Mouse (Mus musculus) intestine, embryonic 14.5 days (tissue): Measurements from ENCODE around the gene Borcs8. TPM values are rescaled to one million over a fixed set of nuclear protein-coding genes. Genes with fewer than 3 reads are reported as not detected.

Experiments used
- ATAC-seq: fragments of 200-750 bp; cut with Nextera tagmentation; replicated peaks from 2 replicates; pipeline ENCODE4 v1.8.0; 2017; ENCODE audit warnings: low read depth, moderate number of reproducible peaks, moderate TSS enrichment, moderate library complexity; ENCODE audit not compliant: low FRiP score, low TSS enrichment
- DNase-seq: peaks from one replicate; pipeline ENCODE4 v3.0.0-alpha.2; 2018; ENCODE audit warnings: low spot score
- H3K27ac ChIP-seq: fragments of 300-500 bp; sonication (generic); 2 replicates; pipeline ENCODE4 v1.5.1; 2014; ENCODE audit warnings: low read depth, mild to moderate bottlenecking, control low read depth
- H3K27me3 ChIP-seq: fragments of 300-500 bp; sonication (generic); replicated peaks from 2 replicates; pipeline ENCODE4 v1.6.1; 2014; ENCODE audit warnings: low read length, control low read depth; ENCODE audit not compliant: control insufficient read depth, insufficient read depth
- H3K36me3 ChIP-seq: fragments of 300-500 bp; sonication (generic); 2 replicates; pipeline ENCODE4 v1.6.1; 2014; ENCODE audit warnings: low read length, control low read depth; ENCODE audit not compliant: control insufficient read depth, insufficient read depth
- H3K4me1 ChIP-seq: fragments of 300-500 bp; sonication (generic); replicated peaks from 2 replicates; pipeline ENCODE4 v1.6.1; 2014; ENCODE audit warnings: low read length, control low read depth, mixed read lengths; ENCODE audit not compliant: control insufficient read depth, insufficient read depth
- H3K4me2 ChIP-seq: fragments of 300-500 bp; sonication (generic); 2 replicates; pipeline ENCODE4 v1.6.1; 2014; ENCODE audit warnings: low read length
- H3K4me3 ChIP-seq: fragments of 300-500 bp; sonication (generic); 2 replicates; pipeline ENCODE4 v1.5.1; 2014; ENCODE audit warnings: low read depth, low read length, control low read depth, mixed read lengths
- H3K9ac ChIP-seq: fragments of 300-500 bp; sonication (generic); 2 replicates; pipeline ENCODE4 v1.6.1; 2014; ENCODE audit warnings: mild to moderate bottlenecking, low read length
- H3K9me3 ChIP-seq: fragments of 300-500 bp; sonication (generic); 2 replicates; pipeline ENCODE4 v1.6.1; 2016; ENCODE audit warnings: low read length, control low read depth; ENCODE audit not compliant: control insufficient read depth
- WGBS: fragments of 180-500 bp; shearing (Covaris S2); extraction: QIAGEN DNeasy Blood & Tissue Kit; methylation state at CpG from one replicate; pipeline ENCODE4 v1.1.7; 2014; 5-methylcytosine and 5-hydroxymethylcytosine counted together
- polyA plus RNA-seq: library from polyadenylated mRNA; unstranded; fragments of >200 nt; fragmentation: Nextera tagmentation; extraction: Ambion mirVana; gene quantifications from 2 replicates; pipeline ENCODE4 v1.2.1, GENCODE M21; 2014

The Borcs8 gene
- polyA plus RNA-seq, 1 experiment from 2014 or later, result 50.8 TPM

DNA sequence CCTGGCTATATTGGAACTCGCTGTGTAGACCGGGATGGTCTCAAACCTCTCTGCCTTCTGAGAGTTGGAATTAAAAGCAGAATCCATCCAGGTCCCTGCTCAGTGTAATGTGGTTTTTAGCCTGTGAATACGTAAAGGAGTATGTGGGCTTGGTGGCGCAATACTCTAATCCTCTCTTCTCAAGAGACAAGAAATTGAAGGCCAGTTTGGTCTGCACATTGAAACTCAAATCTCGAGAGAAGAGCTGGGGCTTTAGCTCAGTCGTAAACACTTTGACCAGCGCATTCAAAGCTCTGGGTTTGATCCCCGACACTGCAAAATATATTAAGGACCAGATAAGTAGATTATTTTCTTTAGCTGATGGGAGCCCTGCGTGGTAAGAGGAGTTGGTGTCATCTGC lies 682 bp downstream of the Borcs8 start:
- peak overlapping the region; percentile 78 for H3K4me2 ChIP-seq
- DNase-seq, result no peak
- no peak for ATAC-seq
- H3K36me3 ChIP-seq, result peaks cover 40% of the 10 kb centered on the region
- peaks cover 16% of the 10 kb centered on the region for H3K4me1 ChIP-seq
- peak overlapping the region; percentile 94 for H3K4me3 ChIP-seq
- no peaks in the 10 kb centered on the region for H3K27me3 ChIP-seq
- 6% methylated on average over 9 of the region's 9 CpGs for WGBS
- H3K9me3 ChIP-seq, result no peaks in the 10 kb centered on the region
- H3K27ac ChIP-seq, result peak overlapping the region; percentile 69
- peak overlapping the region; percentile 75 for H3K9ac ChIP-seq

DNA sequence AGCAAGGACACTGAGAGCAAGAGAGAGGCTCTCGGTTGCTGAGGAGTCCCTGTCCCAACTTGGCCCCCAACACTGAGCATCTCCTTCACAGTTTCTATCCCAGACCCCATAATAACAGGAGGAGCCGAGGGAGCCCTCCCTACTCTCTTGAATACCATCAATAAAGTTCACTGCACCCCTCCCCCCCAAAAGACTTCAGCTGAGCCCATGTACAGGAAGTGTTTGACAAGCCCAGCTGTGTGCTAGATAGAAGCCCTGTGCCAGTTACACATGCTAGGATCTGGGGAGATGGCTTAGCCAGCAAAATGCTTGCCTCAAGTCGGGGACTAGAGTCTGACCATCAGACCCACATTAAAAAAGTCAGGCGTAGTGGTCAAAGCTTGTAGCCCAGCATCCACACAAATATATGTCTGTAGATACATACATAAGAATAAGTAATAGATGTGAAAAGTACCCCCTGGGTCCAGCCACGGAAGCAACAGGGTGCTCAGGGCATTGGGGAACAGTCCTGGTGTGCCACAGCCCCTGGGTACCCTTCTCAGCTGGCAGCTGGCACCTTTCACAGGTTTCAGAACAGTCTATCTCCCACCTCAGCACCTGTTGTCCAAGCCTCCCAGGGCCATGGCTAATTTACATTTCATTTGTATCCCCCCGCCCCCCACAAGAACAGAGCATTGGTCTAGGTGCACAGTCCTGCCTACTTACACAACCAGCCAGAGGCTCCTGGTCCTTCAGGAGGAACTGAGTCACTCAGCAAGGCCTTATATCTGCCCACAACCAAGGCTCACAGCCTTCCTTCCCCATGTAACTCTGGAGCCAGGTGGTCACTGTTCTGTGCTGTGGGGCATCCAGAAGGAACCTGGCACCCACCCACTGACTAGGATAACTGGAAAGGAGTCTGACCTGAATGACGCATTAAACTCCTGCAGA lies 8.6 kb downstream of the Borcs8 start:
- H3K27ac ChIP-seq, result no peak overlapping the region
- ATAC-seq (no peak), DNase-seq (no peak)
- H3K9me3 ChIP-seq, result no peaks in the 10 kb centered on the region
- no peaks in the 10 kb centered on the region for H3K27me3 ChIP-seq
- no peaks in the 10 kb centered on the region for H3K4me1 ChIP-seq
- no peak overlapping the region for H3K9ac ChIP-seq
- no peak overlapping the region for H3K4me2 ChIP-seq
- H3K36me3 ChIP-seq, result peaks cover 35% of the 10 kb centered on the region
- no peak overlapping the region for H3K4me3 ChIP-seq
- 80% methylated on average over 7 of the region's 7 CpGs for WGBS

DNA sequence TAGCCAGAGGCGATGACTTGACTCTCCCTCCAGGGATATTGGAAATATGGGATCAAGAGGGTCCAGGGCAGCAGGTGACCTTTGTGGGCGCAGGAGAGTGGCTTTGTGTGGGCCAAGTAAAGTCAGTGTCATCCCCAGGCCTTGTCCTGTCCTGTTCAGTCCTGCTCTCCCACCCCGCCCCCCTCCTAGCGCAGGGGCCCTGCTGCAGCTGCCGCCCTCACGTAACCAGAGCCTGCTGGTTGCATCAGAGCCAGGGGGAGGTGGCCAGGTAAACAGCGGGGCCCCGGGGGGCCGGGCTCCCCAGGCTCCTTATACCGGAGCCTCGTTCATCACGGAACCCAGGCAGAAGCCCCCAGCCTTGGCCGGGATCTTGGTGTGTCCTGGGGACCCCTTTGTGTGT lies 10.9 kb downstream of the Borcs8 start:
- 15% methylated on average over 13 of the region's 13 CpGs for WGBS
- H3K36me3 ChIP-seq, result peaks cover 19% of the 10 kb centered on the region
- no peak overlapping the region for H3K27ac ChIP-seq
- DNase-seq, result no peak
- no peaks in the 10 kb centered on the region for H3K4me1 ChIP-seq
- H3K9me3 ChIP-seq, result no peaks in the 10 kb centered on the region
- no peak overlapping the region for H3K9ac ChIP-seq
- no peak; the same call in 1 of the 2 replicates for ATAC-seq
- H3K27me3 ChIP-seq, result no peaks in the 10 kb centered on the region
- no peak overlapping the region for H3K4me2 ChIP-seq
- no peak overlapping the region for H3K4me3 ChIP-seq

DNA sequence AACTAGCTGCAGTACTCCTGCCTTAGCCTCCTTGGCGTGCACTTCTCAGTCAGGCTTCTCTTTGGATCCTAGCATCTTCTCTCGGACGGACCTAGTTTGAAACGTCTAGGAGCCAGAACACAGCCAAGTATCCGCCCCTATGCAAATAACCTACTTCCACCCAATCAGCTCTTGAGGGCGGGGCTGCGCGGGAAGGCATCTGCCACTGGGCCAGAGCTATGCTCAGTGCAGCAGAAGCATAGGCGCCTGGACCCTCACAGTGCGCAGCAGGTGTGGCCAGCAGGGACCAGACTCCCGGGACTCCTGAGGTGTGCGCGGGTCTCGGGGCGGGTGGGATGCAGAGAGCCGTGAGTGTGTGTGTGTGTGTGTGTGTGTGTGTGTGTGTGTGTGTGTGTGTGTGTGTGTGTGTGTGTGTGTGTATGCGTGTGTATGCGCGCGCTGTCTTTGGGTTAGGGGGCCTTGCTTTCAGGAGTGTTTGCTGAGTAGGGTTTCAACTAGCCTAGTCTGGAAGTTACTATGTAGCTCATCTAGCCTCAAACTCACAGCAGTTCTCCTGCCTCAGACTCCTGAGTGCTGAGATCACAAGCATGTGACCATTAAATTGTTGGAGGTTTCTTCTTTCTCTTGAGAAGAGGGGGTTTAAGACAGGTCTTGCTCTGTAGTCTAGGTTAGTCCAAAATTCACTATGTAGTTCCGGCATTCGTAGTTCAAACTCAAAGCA lies 13.4 kb downstream of the Borcs8 start:
- H3K4me3 ChIP-seq, result no peak overlapping the region
- no peaks in the 10 kb centered on the region for H3K36me3 ChIP-seq
- DNase-seq, result peak; percentile 85
- ATAC-seq, result peak; percentile 90
- no peak overlapping the region for H3K27ac ChIP-seq
- H3K27me3 ChIP-seq, result no peaks in the 10 kb centered on the region
- no peak overlapping the region for H3K9ac ChIP-seq
- no peaks in the 10 kb centered on the region for H3K9me3 ChIP-seq
- WGBS, result 13% methylated on average over 22 of the region's 22 CpGs
- peak overlapping the region; percentile 11; the same call in 1 of the 2 replicates for H3K4me2 ChIP-seq
- H3K4me1 ChIP-seq, result no peaks in the 10 kb centered on the region

DNA sequence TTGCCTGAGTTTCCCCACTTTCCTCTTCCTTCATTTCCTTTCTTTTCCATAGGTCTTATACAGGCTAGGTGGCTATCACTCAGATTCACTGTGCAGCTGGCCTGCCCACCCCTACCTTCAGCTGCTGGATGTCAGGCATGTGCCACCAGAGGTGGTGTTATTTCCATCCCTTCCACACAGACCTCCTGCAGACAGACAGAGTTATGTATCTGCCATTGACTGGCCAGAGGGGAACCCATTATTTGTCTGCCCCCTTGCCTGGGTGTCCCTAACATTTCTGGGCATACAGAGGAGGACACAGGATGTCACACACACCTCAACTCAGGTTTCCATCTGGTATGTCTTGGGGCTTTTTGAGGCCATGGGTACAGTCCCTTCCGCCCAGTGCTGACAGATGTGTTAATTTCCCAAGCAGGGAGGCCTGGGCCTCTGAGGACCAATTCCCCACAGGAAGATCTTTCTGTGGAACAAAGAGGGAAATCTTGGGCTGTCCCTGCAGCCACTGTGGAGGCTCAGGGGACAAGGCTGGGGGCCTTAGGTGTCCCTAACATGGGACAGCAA lies 18.0 kb downstream of the Borcs8 start:
- no peaks in the 10 kb centered on the region for H3K27me3 ChIP-seq
- WGBS, result 93% methylated on average over 1 of the region's 1 CpGs
- no peaks in the 10 kb centered on the region for H3K4me1 ChIP-seq
- no peak overlapping the region for H3K27ac ChIP-seq
- DNase-seq, result no peak
- H3K4me3 ChIP-seq, result no peak overlapping the region
- no peak overlapping the region for H3K4me2 ChIP-seq
- no peak overlapping the region for H3K9ac ChIP-seq
- no peaks in the 10 kb centered on the region for H3K9me3 ChIP-seq
- no peaks in the 10 kb centered on the region for H3K36me3 ChIP-seq
- no peak for ATAC-seq

DNA sequence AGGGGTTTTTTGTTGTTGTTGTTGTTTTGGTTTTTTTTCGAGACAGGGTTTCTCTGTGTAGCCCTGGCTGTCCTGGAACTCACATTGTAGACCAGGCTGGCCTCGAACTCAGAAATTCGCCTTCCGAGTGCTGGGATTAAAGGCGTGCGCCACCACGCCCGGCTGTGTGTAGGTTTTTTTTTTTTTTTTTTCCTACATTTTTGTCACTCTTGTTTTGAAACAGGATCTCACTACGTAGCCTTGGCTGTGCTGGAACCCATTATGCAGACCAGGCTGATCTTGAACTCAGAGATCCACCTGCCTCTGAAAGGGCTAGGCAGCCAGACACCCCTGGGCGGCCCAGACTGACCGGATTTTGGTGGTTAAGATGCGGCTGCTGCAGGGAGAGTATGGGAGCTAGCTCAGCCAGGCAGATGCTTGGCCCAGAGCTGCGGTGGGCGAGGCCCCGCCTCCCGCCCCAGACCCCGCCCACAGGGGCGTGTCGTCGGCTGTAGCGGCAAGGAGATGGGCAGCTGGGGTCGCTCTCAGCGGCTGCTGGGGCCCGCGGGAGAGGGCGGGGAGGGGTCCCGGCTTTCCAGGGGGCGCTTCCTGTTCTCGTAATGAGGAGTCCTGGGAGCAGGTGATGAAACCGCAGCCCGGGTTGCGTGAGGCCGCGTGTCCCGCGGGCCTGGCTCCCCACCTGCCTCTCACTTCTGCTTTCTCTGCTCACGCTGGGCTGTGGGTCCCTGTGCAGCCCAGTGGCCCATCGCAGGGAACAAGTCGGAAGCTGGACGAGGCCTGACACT lies 19.0 kb downstream of the Borcs8 start:
- ATAC-seq (peak; percentile 89), DNase-seq (peak; percentile 89)
- Histone ChIP-seq H3K27ac (no peak overlapping the region), H3K9me3 (no peaks in the 10 kb centered on the region), H3K4me3 (peak overlapping the region; percentile 42), H3K27me3 (no peaks in the 10 kb centered on the region), H3K9ac (peak overlapping the region; percentile 17; the same call in 1 of the 2 replicates), H3K4me2 (peak overlapping the region; percentile 65), H3K4me1 (no peaks in the 10 kb centered on the region), H3K36me3 (no peaks in the 10 kb centered on the region)
- 11% methylated on average over 39 of the region's 40 CpGs for WGBS

DNA sequence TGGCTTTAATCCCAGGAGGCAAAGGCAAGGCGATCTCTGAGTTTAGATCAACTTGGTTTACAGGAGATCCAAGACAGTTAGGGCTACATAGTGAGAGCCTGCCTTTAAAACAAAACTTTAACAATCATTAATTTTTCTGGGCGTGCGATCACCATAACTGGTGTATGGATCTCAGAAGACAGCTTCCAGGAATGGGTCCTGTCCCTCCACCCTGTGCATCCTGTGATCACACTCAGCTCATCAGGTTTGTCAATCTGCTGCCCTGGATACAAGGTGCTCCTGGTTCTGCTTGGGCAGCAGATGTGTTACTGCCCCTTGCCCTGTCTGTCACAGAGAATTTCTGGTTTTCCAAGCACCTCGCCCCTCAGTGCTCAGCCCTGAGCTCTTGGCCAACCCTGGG lies 19.9 kb downstream of the Borcs8 start:
- ATAC-seq, result no peak
- no peak overlapping the region for H3K4me2 ChIP-seq

DNA sequence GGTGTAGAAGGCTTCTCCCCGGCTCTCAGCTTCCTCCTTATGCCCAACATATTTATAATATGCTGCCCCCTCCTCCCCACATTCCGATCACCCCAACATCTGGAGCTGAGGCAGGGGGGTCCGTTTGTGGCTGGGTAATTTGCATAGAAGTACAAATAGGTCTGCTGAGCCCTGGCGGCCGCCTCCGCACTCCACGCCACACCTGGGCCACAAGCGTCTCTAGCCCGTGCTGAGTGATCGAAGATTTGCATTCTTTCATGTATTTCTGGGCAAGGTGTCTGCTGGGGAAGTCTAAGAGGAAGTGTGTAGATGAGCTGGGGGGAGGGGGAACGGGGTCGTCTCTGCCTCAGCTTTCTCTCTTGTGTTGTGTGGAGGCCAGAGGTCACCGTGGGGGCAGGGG lies 20.7 kb downstream of the Borcs8 start:
- no peak overlapping the region for H3K4me3 ChIP-seq
- H3K4me1 ChIP-seq, result no peaks in the 10 kb centered on the region
- no peak overlapping the region for H3K27ac ChIP-seq
- WGBS, result 64% methylated on average over 13 of the region's 13 CpGs
- H3K27me3 ChIP-seq, result peaks cover under 1% of the 10 kb centered on the region; the same call in 1 of the 2 replicates
- H3K36me3 ChIP-seq, result no peaks in the 10 kb centered on the region
- H3K9me3 ChIP-seq, result no peaks in the 10 kb centered on the region
- no peak for ATAC-seq
- no peak for DNase-seq
- no peak overlapping the region for H3K4me2 ChIP-seq
- H3K9ac ChIP-seq, result no peak overlapping the region

More for the DNA sequence above, 19.9 kb downstream of the Borcs8 start:
- no peaks in the 10 kb centered on the region for H3K36me3 ChIP-seq
- H3K9ac ChIP-seq, result no peak overlapping the region
- no peaks in the 10 kb centered on the region for H3K27me3 ChIP-seq
- no peaks in the 10 kb centered on the region for H3K4me1 ChIP-seq
- no peak overlapping the region for H3K4me3 ChIP-seq
- DNase-seq, result no peak
- no peak overlapping the region for H3K27ac ChIP-seq
- WGBS, result 80% methylated on average over 4 of the region's 4 CpGs
- no peaks in the 10 kb centered on the region for H3K9me3 ChIP-seq
